Mouse (Mus musculus): ENCODE results near the gene Gm11549.
A peak's percentile ranks its signal among the peaks of the same experiment; 100 is the strongest.

Gene Gm11549

GRCm38 (mm10) chr3:36476261-36477155 is 45.1 kb downstream of the Gm11549 start:
- DNase-seq = peak; percentile 24

DNA sequence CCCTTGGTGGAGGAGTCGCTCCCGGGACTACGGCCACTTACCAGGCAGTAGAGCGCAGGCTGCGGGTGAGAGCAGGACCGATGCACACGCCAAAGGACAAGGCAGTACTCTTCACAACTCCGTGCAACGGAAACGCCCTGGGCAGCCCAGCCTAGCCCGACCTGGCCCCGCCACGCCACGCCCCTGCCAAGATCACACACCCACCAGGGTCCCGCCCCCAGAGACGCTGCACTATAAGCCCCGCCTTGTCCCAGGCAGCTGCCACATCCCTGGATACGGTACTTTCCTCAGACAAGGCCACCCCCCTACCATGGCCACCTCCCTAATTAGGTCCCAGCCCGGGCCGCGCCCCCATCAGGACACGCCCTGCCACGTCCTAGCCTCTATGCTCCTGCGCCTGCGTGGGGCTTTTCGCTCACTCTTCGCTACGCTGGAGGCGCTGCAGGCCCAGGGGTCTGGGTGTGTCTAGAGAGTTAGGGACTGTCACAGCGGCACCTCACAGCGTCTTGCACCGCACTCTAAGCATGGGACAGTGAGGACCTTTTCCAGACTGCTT is 46.0 kb downstream of the Gm11549 start, which contains the start of the genes Anxa5 and 1810062G17Rik:
Gene Anxa5, minus strand, starts transcription at position 363 of the 556 bp plus-strand sequence.
Gene 1810062G17Rik, plus strand, starts transcription at position 406 of the 556 bp plus-strand sequence.
- peak; percentile 90 for DNase-seq

- peak; percentile 38 for DNase-seq
These were observed 46.6 kb downstream of the Gm11549 start for GRCm38 (mm10) chr3:36474938-36475483.

- no peak for DNase-seq
These were observed 47.2 kb downstream of the Gm11549 start for GRCm38 (mm10) chr3:36474421-36474820.

DNA sequence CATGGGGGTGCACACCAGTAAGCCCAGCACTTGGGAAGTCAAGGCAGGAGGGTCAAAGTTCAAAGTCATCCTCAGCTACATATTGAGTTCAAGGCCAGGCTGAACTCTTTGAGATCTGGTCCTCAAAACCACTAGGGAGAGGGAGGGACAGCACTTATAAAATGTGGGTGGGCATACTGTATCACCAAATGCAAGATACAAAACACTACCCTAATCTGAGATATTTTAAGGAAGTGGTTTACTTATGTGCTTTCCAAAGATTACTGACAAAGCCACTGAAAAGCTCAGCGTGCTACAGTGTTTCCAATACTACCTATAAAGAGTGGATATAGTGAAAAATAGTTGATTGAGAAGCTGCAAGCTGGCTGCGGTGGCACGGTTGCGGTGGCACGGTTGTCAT is 48.4 kb downstream of the Gm11549 start:
- no peak for DNase-seq

GRCm38 (mm10) chr3:36471856-36472255 is 49.8 kb downstream of the Gm11549 start:
- no peak for DNase-seq

- no peak for DNase-seq
These were observed 52.7 kb downstream of the Gm11549 start for GRCm38 (mm10) chr3:36468871-36469270.

GRCm38 (mm10) chr3:36467632-36468031 is 54.0 kb downstream of the Gm11549 start:
- no peak for DNase-seq

GRCm38 (mm10) chr3:36465538-36465937 is 56.1 kb downstream of the Gm11549 start:
- DNase-seq = no peak

All from cerebellum, adult 11-12 months (tissue).